Mouse (Mus musculus) thymus, postnatal 4 days (tissue): ENCODE measurements around the gene Igsf10.
"Not testable (repeated sequence)": the region's sequence is repeated elsewhere in the genome, so short reads cannot be mapped to it uniquely, and the experiment has no call there.

Experiments
- DNase-seq: peaks from one replicate; pipeline ENCODE4 v3.0.0; 2021

Gene Igsf10

DNA sequence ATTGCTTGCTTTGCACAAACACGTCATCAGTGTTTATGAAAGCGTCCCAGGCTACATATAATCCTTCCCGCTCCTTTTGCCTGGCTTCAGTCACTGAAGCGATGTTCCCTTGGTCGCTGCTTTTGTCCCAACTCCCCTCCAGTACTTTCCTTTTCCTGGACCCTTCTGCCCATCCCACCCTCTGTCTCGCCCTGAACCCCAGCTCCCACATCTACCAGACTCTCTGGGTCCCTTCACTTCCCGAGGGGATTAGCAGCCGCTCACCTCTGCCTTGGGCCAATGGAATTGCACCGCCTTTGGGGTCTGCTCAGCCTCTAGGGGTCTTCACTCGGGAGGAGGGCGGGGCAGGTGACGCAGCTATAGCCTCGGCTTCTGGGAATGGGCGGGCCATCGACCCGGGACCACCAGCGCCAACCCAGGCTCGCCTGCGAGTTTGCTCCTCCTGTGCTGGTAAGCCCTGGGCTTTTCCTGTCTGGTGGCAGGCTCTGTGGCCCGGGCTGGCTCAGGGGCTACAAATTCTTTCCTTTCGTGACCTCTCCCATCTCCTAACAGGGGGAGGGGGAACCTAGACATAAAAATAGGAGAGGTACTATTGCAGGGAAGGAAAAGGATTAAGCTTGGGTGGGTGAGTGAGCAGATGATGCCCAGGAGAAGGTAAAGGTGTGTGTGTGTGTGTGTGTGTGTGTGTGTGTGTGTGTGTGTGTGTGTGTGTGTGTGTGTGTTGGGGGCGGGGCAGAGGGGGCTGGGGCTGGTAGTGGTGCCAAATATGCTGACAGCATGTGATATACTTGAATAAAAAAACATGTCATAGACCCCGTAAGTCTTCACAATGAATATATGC is at the start of gene Igsf10:
Igsf10 (minus strand) TSS at position 330 of the 841 bp plus-strand sequence.
- DNase-seq, result peak; percentile 60

DNA sequence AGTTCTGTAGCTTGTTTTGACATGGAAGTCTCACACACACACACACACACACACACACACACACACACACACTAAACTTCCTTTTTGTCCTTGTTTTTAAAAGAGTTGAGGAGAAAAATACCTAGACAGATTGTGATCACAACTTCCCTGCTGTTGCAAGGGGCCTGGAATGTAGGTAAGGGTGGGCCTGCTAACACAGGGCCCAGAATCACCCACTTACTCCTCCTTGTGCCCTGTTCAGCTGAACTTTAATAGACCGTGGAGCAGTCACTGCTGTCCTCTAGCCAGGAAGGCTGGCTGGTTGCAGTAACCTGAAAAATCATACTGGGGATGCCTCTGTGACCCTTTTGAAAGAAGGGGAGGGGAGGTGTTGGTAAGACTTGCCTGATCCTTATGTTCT is 41.4 kb upstream of the Igsf10 start:
- DNase-seq, result no peak

DNA sequence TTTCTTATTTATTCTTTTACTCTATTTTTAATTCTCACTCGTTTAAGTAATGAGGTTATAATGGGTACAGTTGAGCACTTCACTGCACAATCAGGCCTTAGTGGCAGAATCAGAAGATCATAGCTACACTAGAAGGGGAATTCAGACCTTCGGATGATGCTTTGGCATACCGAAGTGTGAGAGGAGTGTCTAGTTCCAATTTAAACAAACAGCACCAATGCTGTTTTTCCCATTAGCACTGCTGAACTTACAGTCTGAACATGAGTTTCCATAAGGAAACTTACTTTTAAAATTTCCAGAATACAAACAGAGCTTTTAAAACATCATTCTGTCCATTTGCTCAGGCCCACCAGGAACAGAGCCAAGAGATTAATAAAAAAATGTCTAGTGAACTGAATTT is 40.8 kb upstream of the Igsf10 start:
- DNase-seq, result no peak

DNA sequence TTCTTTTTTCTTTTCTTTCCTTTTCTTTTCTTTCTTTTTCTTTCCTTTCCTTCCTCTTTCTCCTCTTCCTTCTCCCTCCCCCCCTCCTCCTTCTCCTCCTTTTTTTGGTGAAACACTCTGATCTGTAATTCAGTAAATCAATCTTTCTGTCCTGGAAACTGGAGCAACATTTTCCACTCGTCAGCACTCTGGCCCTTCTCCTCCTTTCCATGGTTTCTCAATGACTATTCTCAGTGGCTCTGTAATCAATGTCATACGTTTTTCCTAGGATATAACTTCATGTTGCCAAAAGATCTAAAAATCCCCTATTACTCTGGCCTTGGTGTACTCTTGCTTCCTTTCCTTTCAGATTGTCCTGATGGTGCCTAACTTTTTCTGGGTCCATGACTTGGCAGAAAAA is 40.1 kb upstream of the Igsf10 start:
- DNase-seq, result no peak

DNA sequence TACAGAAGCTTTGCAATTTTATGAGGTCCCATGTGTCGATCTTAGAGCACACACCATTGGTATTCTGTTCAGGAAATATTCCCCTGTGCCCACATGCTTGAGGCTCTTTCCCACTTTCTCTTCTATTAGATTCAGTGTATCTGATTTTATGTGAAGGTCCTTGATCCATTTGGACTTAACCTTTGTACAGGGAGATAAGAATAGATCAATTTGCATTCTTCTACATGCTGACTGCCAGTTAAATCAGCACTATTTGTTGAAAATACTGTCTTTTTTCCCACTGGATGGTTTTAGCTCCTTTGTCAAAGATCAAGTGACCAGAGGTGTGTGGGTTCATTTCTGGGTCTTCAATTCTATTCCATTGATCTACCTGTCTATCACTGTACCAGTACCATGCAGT is 34.6 kb upstream of the Igsf10 start:
- not testable (repeated sequence) for DNase-seq

DNA sequence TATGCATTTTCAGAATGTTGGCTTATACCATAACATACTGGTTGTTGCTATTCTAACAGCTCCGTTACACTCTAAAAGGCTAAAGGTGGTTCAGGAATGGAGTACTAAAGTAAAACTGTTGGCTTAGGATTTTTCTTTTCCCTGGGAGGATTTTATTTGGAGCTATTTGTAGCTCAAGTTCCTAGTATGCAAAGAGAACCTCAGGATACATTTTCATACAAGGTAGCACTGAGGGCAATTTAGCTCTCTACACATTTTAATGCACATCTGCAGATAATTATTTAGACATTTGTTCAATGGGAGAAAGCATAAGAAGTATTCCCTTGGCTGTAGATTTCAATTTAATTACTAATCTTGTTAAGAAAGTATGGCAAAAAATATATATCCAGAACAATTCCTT is 17.7 kb upstream of the Igsf10 start:
- DNase-seq, result no peak

DNA sequence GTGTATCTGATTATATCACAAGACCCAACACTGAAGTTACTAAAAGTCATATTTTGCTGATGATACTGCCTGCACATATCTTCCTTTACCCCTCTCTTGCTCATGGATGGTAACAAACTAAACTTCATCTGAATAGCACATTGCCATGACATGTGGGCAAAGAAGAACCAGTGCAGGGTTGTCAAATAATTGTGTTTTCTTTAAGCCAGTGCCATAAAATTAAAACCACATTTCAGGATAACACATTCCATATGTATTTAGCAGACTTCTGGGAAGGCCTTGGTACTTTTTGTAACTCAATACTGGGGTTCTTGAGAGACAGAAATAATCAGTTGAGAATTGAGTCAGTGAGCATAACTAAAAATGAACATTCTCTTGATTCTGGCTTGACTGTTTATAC is 15.9 kb upstream of the Igsf10 start:
- DNase-seq, result no peak

DNA sequence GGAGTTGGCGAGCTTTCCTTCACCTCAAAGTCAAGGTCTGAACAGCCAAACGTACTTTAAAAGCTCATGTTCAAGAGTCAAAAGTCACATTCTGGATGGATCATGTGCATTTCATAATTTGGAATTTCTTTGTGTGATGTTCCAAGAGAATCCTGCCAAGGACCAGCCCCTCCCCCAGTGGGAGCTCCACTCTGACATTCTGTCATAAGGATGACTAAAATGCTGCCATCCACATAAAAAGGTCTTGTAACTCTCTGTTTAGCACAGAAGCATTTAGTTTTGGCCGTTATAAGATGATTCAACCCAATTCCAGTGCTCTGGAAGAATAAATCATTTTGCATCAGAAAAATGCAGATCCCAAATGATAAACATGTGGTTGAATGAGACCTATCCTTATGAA is 10.0 kb upstream of the Igsf10 start:
- DNase-seq, result no peak

DNA sequence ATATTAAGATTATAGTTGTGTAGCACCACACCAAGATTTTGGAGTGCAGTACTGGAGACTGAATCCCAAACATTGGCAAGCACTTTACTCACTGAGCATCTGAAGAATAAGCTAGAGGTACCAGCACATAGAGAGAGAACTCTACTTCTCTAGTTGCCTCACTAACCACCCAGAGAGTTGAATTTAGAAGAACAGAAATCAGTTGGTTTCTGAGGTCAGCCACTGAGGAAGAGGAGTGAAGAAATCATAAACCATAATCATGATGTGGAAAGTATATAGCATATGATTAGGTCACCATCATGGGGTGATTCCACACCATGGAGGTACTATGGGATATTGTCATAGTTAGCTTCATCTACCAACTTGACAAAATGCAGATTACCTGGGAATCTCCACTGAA is 7.6 kb upstream of the Igsf10 start:
- no peak for DNase-seq

DNA sequence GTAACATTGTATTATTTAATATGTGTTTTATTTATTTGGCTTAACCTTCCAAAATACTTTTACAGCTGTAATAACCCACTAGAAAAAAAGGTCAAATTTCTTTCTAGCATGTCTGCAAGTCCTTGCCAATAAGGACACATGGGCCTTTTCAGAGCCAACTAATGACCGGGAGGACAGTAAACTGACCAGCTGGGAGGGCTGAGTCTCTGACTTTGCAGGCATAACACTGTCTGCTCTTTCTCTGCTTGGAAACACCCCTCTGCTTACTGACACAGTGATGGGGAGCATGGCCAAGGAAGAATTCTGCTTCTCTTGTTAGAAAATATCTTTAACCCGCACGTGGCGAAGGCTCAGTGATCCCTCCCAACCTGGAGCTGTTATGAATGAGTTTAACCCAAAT is 1.2 kb downstream of the Igsf10 start:
- no peak for DNase-seq

DNA sequence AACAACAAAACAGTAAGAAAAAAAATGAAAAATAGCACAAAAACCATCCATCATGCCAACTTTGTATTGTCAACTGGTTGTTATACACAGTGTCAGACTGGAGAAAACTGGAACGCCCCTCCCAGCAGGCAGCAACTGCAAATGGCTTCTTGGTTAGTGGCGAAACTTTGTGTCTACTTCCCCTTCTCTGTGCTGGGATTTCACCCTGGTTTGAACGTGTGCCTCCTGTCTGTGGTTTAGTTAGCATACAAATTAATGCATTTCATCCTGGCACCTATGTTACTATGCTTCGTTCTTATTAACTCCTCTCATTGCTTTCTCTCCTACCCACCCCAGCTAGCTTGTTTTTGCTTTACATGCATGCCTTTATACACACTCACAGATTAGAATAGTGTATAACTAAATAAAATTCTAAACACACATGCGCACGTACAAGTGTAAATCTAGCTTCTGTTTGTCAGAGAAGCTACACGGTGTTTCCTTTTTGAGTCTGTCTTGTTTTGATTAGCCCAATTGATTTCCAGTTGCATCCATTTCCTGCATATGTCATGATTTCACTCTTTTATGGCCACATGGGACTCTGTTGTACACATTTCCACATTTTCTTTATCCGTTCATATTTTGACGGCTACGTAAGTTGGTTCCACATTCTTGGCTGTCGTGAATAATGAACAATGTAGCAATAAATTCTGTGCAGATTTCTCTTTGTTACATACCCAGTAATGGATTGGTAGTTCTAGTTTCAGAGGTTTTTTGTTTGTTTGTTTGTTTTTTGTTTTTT is 2.4 kb downstream of the Igsf10 start:
- DNase-seq, result no peak

DNA sequence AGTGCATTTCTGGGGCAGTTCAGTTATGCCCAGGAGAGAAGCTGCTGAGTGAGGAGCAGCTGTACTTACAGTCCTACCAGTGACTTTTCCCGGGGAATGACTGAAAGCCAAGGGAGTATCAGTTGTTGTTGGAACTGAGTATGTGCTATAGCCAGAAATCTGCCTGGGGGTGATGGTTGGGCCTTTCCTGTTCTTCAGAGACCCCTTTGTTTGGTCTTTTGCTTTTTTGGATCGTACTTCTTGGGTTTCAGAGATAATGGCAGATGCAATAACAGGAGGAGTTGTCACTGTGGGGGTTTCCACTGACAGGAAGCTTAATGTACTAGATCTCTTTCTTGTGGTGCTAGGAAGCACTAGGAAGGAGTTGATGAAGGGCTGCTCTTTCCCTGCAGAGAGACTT is 15.7 kb downstream of the Igsf10 start:
- DNase-seq, result no peak

DNA sequence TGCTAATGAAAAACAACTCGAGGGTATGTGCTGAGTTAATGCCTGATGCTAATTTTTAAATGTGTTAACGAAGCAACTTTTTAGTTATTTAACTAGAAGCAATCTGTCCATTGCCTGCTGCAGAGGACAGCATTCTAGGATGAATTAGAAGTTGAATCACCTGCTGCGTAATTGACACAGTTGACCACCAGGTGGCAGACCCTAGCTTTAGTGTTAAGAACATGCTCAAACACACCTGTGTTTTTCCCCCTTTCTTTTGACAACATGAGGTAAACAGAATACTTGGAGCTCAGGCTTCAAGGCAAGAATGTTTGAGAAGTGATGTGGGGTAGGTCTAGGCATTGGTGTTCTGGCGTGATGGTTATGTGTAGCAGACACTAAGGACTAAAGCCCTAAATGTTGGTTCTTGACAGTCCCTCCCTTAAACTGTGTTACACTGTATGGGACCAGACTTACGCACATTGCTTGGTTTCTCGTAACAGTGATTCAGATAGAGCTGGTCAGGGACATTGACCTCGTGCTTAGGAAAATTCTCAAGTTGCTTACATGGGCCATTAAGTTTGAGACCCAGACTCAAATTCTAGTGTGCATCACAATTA is 22.8 kb downstream of the Igsf10 start:
- DNase-seq, result peak; percentile 86

DNA sequence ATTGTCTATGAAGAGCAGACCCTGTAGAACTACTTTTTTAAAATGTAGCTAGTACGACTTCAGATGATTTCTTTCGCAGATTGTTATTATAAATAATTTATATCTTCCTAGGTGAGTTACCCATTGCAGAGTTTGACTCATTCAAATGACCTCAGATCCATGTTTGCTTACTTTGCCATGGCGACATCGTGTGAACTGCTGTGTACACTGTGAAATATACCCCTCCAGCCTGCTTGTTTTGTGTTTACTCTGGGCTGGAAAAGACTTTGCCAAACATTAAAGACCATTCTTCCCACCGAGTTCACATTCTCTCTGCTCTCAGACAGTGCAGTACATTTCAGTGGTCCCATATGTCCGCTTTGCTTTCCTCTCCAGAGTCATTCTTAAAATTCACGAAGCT is 28.1 kb downstream of the Igsf10 start:
- DNase-seq, result no peak

DNA sequence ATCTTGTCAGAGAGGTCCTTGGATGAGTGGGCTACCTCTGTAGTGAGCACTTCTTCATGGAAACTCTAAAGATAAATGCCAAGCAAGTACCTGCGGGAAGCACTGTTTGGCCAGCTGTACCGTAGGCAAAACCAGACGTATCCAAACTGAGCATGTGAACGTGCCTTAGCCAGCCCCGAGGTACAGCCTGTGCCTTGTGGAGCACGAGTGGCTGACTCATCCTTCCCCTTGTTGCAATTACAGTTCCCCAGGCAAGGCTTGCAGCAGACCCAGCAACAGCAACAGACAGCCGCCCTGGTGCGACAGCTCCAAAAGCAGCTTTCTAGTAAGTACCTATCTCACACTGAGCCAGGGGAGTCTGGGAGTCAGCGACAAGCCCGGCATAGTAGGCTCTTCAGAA is 31.6 kb downstream of the Igsf10 start:
- DNase-seq, result no peak

DNA sequence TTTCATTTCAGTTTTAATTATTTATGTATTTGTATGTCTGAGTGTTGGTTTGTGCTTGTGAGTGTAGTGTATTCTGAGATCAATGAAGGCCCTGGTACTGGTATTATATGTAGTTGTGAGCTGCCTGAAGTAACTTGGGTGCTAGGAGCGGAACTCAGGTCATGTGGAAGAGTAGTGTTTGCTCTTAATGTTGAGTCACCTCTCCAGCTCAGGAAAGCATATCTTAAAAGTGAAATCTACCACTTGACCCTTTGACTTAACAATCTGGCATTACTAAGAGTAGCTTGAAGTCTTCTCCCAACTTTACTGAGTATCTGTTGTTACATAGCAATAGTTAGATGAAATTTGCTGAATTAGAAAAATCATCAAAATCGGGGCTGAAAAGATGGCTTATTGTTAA is 38.7 kb downstream of the Igsf10 start:
- no peak for DNase-seq

DNA sequence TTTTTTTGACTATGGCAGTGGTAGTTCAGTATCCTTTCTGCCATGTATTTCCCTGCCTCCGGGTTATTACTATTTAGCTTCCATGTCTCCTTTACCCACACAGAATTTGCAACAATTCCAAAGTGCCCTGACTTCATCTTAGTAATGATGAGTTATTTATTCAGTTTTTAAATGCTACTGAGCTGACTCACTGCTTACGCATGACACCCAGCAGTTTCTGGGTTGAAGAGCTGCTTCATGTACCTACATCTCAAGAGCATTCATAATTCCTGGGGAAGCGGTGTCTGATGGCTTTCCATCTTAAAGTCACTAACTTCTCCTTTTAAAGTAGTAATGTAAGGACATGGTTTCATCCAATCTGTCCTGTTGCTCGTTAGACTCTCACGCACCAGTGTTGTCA is 39.2 kb downstream of the Igsf10 start:
- DNase-seq, result no peak

DNA sequence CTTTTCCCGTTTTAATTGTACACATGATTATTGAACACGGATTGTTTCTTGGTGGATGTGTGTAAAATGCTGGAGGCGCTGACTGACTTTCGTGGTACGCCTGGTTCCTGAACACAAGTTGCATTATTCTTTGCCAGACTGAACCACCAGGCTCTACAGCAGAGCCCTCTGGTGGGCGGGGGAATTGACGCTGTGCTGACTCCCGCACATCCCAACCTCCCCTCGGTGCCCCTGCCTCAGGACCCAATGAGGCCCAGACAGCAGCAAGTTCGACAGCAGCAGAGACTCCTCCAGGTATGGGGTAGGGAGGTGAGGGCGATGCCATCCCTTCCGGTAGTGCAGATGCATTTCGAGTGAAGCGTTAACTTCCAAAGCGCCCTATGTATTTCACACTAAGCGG is 46.5 kb downstream of the Igsf10 start:
- DNase-seq, result peak; percentile 50

DNA sequence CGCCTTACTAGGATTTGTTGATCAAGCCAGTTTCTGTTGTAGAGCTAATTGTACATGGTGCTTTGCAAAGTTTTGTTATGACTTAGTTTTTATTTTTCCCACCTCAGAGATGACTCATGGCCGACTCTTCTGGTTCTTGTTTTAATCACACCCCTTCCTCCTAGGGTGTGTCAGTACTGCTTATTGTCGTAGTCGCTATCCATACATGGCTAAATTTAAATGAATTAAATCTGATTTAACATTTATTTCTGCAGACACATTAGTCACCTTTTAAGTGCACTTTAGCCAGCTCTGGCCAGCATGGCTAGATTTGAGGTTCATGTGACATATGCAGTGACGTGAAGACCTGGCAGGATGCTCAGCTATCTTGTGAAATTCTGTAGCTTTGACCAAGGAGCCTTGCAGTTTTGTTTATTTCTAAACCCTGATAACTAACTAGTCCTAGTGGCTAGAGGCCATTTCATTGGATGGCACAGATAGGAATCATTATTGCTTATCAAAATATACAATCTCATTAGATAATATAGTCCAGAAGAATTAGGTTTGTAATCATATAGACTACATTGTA is 47.5 kb downstream of the Igsf10 start:
- no peak for DNase-seq

DNA sequence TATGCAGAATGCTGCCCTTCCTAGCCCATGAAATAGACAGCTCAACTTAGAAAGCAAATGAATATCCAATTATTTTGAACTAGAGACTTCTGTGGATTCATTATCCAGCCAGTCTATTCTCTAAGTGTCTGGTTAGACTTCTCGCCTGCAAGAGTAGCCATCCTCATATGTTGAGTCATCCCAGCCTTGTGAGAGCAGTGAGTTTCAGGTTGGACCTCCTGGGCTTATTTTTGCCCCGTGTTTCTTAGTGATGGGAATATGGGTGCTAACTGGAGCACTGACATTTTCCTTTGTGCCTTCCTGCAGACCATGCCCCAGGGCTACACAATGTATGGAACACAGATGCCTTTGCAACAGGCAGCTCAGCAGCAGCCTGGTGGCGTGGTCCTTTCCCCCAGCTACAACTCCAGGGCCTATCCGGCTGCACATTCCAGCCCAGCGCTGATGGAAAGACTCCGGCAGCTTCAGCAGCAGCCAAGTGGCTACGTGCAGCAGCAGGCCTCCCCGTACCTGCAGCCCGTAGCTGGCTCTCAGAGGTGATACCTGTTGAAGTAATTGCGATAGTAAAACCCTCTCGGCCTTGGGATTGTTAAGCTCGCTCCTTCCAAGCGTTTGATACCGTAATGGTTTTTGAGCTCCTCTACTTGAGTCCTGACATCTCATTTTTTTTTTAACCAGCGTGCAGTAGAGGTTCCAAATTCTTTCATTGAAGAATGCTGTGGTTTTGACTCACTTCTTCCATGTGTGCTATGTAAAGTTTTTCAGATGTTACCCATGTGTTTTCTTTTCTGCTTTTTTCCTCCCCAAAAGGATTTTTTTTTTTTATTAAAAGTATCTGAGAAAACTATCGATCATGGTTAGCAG is 48.3 kb downstream of the Igsf10 start:
- DNase-seq, result no peak

DNA sequence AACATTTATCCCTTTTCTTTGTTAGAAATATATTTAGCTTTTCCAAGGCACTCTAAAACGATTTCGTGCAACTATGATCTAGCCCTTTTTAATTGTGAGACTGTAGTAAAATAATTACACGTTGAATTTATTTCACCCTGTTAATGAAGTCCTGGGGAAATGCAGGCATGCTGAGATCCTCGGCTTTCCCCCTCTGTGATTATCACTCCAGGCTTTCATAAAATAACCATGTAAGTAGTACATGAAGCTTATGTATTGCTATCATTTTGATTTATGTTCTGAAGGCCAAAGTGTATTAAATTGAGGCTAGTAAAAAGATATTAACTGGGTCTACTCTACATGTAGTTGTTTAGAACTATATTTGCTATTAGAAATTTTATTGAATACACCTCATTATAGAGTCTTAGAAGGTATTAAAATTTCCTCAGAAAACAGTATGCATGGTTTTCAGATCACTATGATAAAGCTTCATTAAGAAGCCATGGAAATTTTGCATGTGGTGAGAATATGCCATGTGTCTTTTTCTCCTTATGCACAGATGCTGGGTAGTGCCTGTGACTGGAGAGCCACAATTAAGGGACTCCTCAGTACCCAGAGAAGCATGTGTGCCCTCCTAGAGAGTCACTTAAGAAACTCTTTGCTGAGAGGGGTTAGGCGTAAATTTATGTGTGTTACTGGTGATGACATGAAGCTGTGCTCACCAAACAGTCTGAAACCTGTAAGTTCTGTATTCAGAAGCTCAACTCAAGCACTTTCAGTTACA is 50.6 kb downstream of the Igsf10 start:
- no peak for DNase-seq

DNA sequence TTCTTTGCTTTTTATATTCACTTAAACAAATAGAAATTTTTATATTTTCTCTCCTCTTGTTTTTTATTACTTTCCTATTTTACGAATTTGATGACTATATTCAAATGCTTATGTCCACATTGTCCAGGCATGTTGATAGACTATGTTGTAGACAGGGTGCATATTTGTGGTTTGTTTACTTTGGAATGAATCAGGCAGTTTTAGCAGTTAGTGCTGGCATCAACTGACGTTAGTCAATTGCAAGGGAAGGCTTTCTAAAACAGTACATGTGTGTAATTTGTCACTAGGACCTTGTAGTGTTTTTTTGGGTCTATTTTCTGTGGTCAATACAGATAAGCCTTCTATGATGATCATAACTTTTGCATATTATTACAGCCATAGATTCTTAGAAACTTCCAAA is 53.6 kb downstream of the Igsf10 start:
- DNase-seq, result no peak
